Mouse (Mus musculus) heart, adult 2 months (tissue): ENCODE measurements at regions not wholly inside any gene's neighbourhood (a gene's known extent, or its start where the extent isn't known, plus 50 kb on each side); places are given as distances from the start of the nearest gene placed in this dataset.

ENCODE experiments used
- CTCF ChIP-seq: fragments of 200-600 bp; IDR thresholded peaks from 2 replicates; pipeline ENCODE4 v1.8.1; 2022; ENCODE audit warnings: antibody characterized with exemption, mild to moderate bottlenecking, moderate library complexity
- POLR2A ChIP-seq: fragments of 200-500 bp; IDR thresholded peaks from 2 replicates; pipeline ENCODE4 v1.6.1; 2011; ENCODE audit warnings: mild to moderate bottlenecking, low read depth, low read length, control low read depth; ENCODE audit not compliant: insufficient read depth

- TF ChIP-seq POLR2A (no peak), CTCF (no peak)
These were observed 331.2 kb upstream of the Zfp462 start for GRCm38 (mm10) chr4:54613611-54614010.
